Mouse (Mus musculus): ENCODE results near the gene Banf2. TPM values are rescaled to one million over a fixed set of nuclear protein-coding genes. Genes with fewer than 3 reads are reported as not detected.

The Banf2 gene
- polyA plus RNA-seq, 1 experiment from 2014 or later: not detected

GRCm38 (mm10) chr2:144044726-144045125, 11.9 kb downstream of the Banf2 start:
- H3K27ac ChIP-seq: no peak overlapping the region
- no peak for ATAC-seq
- peaks cover 14% of the 10 kb centered on the region; the same call in 1 of the 2 replicates for H3K9me3 ChIP-seq (replicated peaks)
- H3K9ac ChIP-seq: no peak overlapping the region
- H3K4me1 ChIP-seq: no peaks in the 10 kb centered on the region
- no peak overlapping the region for H3K4me2 ChIP-seq
- no peak overlapping the region for H3K4me3 ChIP-seq
- 86% methylated on average over 6 of the region's 6 CpGs for WGBS
- H3K27me3 ChIP-seq: no peaks in the 10 kb centered on the region
- H3K36me3 ChIP-seq (ENCODE audit: poor library complexity, severe bottlenecking): no peaks in the 10 kb centered on the region

GRCm38 (mm10) chr2:144045756-144046560, 13.1 kb downstream of the Banf2 start:
- no peak overlapping the region for H3K4me2 ChIP-seq
- H3K4me1 ChIP-seq: no peaks in the 10 kb centered on the region
- no peak overlapping the region for H3K9ac ChIP-seq
- H3K9me3 ChIP-seq (replicated peaks): peaks cover 14% of the 10 kb centered on the region; the same call in 1 of the 2 replicates
- ATAC-seq: 0 out of 2 replicates have a peak, but pooled peaks have one; percentile 41
- H3K27ac ChIP-seq: no peak overlapping the region
- 62% methylated on average over 5 of the region's 5 CpGs for WGBS
- H3K4me3 ChIP-seq: no peak overlapping the region
- no peaks in the 10 kb centered on the region for H3K36me3 ChIP-seq (ENCODE audit: poor library complexity, severe bottlenecking)
- H3K27me3 ChIP-seq: no peaks in the 10 kb centered on the region

GRCm38 (mm10) chr2:144046916-144047315, 14.1 kb downstream of the Banf2 start:
- H3K27ac ChIP-seq: no peak overlapping the region
- H3K4me2 ChIP-seq: no peak overlapping the region
- no peaks in the 10 kb centered on the region for H3K27me3 ChIP-seq
- H3K4me3 ChIP-seq: no peak overlapping the region
- no peaks in the 10 kb centered on the region for H3K4me1 ChIP-seq
- H3K9me3 ChIP-seq (replicated peaks): peaks cover 13% of the 10 kb centered on the region; the same call in 1 of the 2 replicates
- WGBS: 85% methylated on average over 11 of the region's 11 CpGs
- H3K36me3 ChIP-seq (ENCODE audit: poor library complexity, severe bottlenecking): no peaks in the 10 kb centered on the region
- no peak overlapping the region for H3K9ac ChIP-seq
- ATAC-seq: no peak

GRCm38 (mm10) chr2:144050146-144050680, 17.4 kb downstream of the Banf2 start:
- Histone ChIP-seq H3K27ac (no peak overlapping the region), H3K9me3 (replicated peaks) (no peaks in the 10 kb centered on the region), H3K4me2 (no peak overlapping the region), H3K9ac (no peak overlapping the region), H3K27me3 (no peaks in the 10 kb centered on the region), H3K4me3 (no peak overlapping the region), H3K4me1 (no peaks in the 10 kb centered on the region), H3K36me3 (ENCODE audit: poor library complexity, severe bottlenecking) (no peaks in the 10 kb centered on the region)
- 84% methylated on average over 8 of the region's 8 CpGs for WGBS
- no peak for ATAC-seq

- Histone ChIP-seq H3K36me3 (ENCODE audit: poor library complexity, severe bottlenecking) (no peaks in the 10 kb centered on the region), H3K9me3 (replicated peaks) (no peaks in the 10 kb centered on the region), H3K4me2 (no peak overlapping the region), H3K4me1 (no peaks in the 10 kb centered on the region), H3K27ac (no peak overlapping the region), H3K27me3 (no peaks in the 10 kb centered on the region), H3K4me3 (no peak overlapping the region), H3K9ac (no peak overlapping the region)
- 90% methylated on average over 6 of the region's 6 CpGs for WGBS
- no peak for ATAC-seq
Observed at GRCm38 (mm10) chr2:144050861-144051260, 18.0 kb downstream of the Banf2 start.

GRCm38 (mm10) chr2:144052410-144053065, 19.7 kb downstream of the Banf2 start:
- no peaks in the 10 kb centered on the region for H3K4me1 ChIP-seq
- H3K9me3 ChIP-seq (replicated peaks): no peaks in the 10 kb centered on the region
- no peaks in the 10 kb centered on the region for H3K36me3 ChIP-seq (ENCODE audit: poor library complexity, severe bottlenecking)
- WGBS: 84% methylated on average over 8 of the region's 8 CpGs
- no peaks in the 10 kb centered on the region for H3K27me3 ChIP-seq
- no peak overlapping the region for H3K27ac ChIP-seq
- ATAC-seq: peak; percentile 87
- H3K9ac ChIP-seq: no peak overlapping the region
- no peak overlapping the region for H3K4me3 ChIP-seq
- no peak overlapping the region for H3K4me2 ChIP-seq

GRCm38 (mm10) chr2:144057735-144058134, 24.9 kb downstream of the Banf2 start:
- no peak for ATAC-seq
- H3K27ac ChIP-seq: no peak overlapping the region
- WGBS: 81% methylated on average over 2 of the region's 2 CpGs

GRCm38 (mm10) chr2:144061701-144062100, 28.8 kb downstream of the Banf2 start:
- Histone ChIP-seq H3K36me3 (ENCODE audit: poor library complexity, severe bottlenecking) (no peaks in the 10 kb centered on the region), H3K4me1 (no peaks in the 10 kb centered on the region), H3K9me3 (replicated peaks) (no peaks in the 10 kb centered on the region), H3K4me3 (no peak overlapping the region), H3K4me2 (no peak overlapping the region), H3K27me3 (no peaks in the 10 kb centered on the region), H3K9ac (no peak overlapping the region), H3K27ac (no peak overlapping the region)
- no peak for ATAC-seq
- 86% methylated on average over 6 of the region's 6 CpGs for WGBS

More at GRCm38 (mm10) chr2:144057735-144058134, 24.9 kb downstream of the Banf2 start:
- Histone ChIP-seq H3K4me3 (no peak overlapping the region), H3K27me3 (no peaks in the 10 kb centered on the region), H3K9me3 (replicated peaks) (no peaks in the 10 kb centered on the region), H3K36me3 (ENCODE audit: poor library complexity, severe bottlenecking) (no peaks in the 10 kb centered on the region), H3K9ac (no peak overlapping the region), H3K4me2 (no peak overlapping the region), H3K4me1 (no peaks in the 10 kb centered on the region)

GRCm38 (mm10) chr2:144065499-144065898, 32.6 kb downstream of the Banf2 start:
- H3K4me3 ChIP-seq: no peak overlapping the region
- H3K36me3 ChIP-seq (ENCODE audit: poor library complexity, severe bottlenecking): no peaks in the 10 kb centered on the region
- H3K4me2 ChIP-seq: no peak overlapping the region
- H3K27ac ChIP-seq: no peak overlapping the region
- H3K9ac ChIP-seq: no peak overlapping the region
- 92% methylated on average over 2 of the region's 2 CpGs for WGBS
- H3K27me3 ChIP-seq: no peaks in the 10 kb centered on the region
- no peaks in the 10 kb centered on the region for H3K4me1 ChIP-seq
- ATAC-seq: no peak
- no peaks in the 10 kb centered on the region for H3K9me3 ChIP-seq (replicated peaks)

GRCm38 (mm10) chr2:144069663-144070062, 36.8 kb downstream of the Banf2 start:
- Histone ChIP-seq H3K27me3 (no peaks in the 10 kb centered on the region), H3K27ac (no peak overlapping the region), H3K4me1 (no peaks in the 10 kb centered on the region), H3K4me3 (no peak overlapping the region), H3K9me3 (replicated peaks) (no peaks in the 10 kb centered on the region), H3K36me3 (ENCODE audit: poor library complexity, severe bottlenecking) (no peaks in the 10 kb centered on the region), H3K9ac (no peak overlapping the region), H3K4me2 (no peak overlapping the region)
- no peak for ATAC-seq
- 90% methylated on average over 4 of the region's 4 CpGs for WGBS

GRCm38 (mm10) chr2:144070479-144070878, 37.6 kb downstream of the Banf2 start:
- H3K4me2 ChIP-seq: no peak overlapping the region
- no peak overlapping the region for H3K27ac ChIP-seq
- no peaks in the 10 kb centered on the region for H3K27me3 ChIP-seq
- no peak overlapping the region for H3K4me3 ChIP-seq
- 74% methylated on average over 7 of the region's 7 CpGs for WGBS
- H3K36me3 ChIP-seq (ENCODE audit: poor library complexity, severe bottlenecking): no peaks in the 10 kb centered on the region
- H3K4me1 ChIP-seq: no peaks in the 10 kb centered on the region
- H3K9ac ChIP-seq: no peak overlapping the region
- no peaks in the 10 kb centered on the region for H3K9me3 ChIP-seq (replicated peaks)
- ATAC-seq: no peak

GRCm38 (mm10) chr2:144072642-144073041, 39.8 kb downstream of the Banf2 start:
- no peak overlapping the region for H3K27ac ChIP-seq
- WGBS: 41% methylated on average over 7 of the region's 7 CpGs
- H3K9me3 ChIP-seq (replicated peaks): no peaks in the 10 kb centered on the region
- H3K4me1 ChIP-seq: no peaks in the 10 kb centered on the region
- H3K27me3 ChIP-seq: no peaks in the 10 kb centered on the region
- no peak overlapping the region for H3K9ac ChIP-seq
- no peak overlapping the region for H3K4me2 ChIP-seq
- no peaks in the 10 kb centered on the region for H3K36me3 ChIP-seq (ENCODE audit: poor library complexity, severe bottlenecking)
- no peak for ATAC-seq
- H3K4me3 ChIP-seq: no peak overlapping the region
